ENCODE assay signal across 8 mouse cellular contexts in genomic region chr2:60284467-60284821, GRCm38 (mm10). TPM values are rescaled to one million over a fixed set of nuclear protein-coding genes. Genes with fewer than 3 reads are reported as not detected.
DNase-seq lines count a peak whose midpoint lies in the region; ATAC-seq lines count a peak whose summit lies in the region.

Gene Cd302, minus strand, starts transcription at chr2:60284488.

- H3K9ac ChIP-seq in intestine, embryonic 16.5 days (ENCODE audit: low read depth, low read length), result peak within 1 kb of the TSS; percentile 71
- peak within 1 kb of the TSS; percentile 61 for H3K9ac ChIP-seq in midbrain, embryonic 14.5 days (replicated peaks; ENCODE audit: low read length)

- no peaks in the 10 kb centered on the region for H3K36me3 ChIP-seq in intestine, embryonic 16.5 days (ENCODE audit: control insufficient read depth, insufficient read depth, low read length)
- no peaks in the 10 kb centered on the region for H3K36me3 ChIP-seq in midbrain, embryonic 14.5 days (ENCODE audit: control insufficient read depth, insufficient read depth, low read length)

- H3K4me1 ChIP-seq in intestine, embryonic 16.5 days (ENCODE audit: control insufficient read depth, insufficient read depth, low read length), result 0 out of 2 replicates have a peak, but pooled peaks cover 2% of the 10 kb centered on the region
- peaks cover 13% of the 10 kb centered on the region for H3K4me1 ChIP-seq in midbrain, embryonic 14.5 days (ENCODE audit: control insufficient read depth, insufficient read depth, low read length)

- no peaks in the 10 kb centered on the region for H3K27me3 ChIP-seq in intestine, embryonic 16.5 days (replicated peaks; ENCODE audit: control insufficient read depth, insufficient read depth, low read length)
- peaks cover 17% of the 10 kb centered on the region for H3K27me3 ChIP-seq in midbrain, embryonic 14.5 days (ENCODE audit: control insufficient read depth, insufficient read depth, low read length)

- DNase-seq in heart, adult 18-20 months, result no peak
- DNase-seq in heart, adult 11 months, result no peak
- DNase-seq in urinary bladder, adult 2 months (ENCODE audit: low spot score), result no peak
- no peak for DNase-seq in urinary bladder, postnatal 4 days (ENCODE audit: low spot score in 2 of 2)
- peak; percentile 6 for DNase-seq in midbrain, embryonic 14.5 days
- no peak for DNase-seq in ovary, postnatal 10 days (ENCODE audit: low spot score)

- peak; percentile 49 for ATAC-seq in intestine, embryonic 16.5 days
- no peak for ATAC-seq in midbrain, embryonic 14.5 days (ENCODE audit: low FRiP score, low TSS enrichment)
- ATAC-seq in erythroid progenitor cell, adult 5-6 weeks (replicated peaks; ENCODE audit: low FRiP score, poor library complexity, severe bottlenecking), result no peak

- peak within 1 kb of the TSS; percentile 95 for H3K4me2 ChIP-seq in intestine, embryonic 16.5 days (ENCODE audit: low read depth, low read length)
- H3K4me2 ChIP-seq in midbrain, embryonic 14.5 days (ENCODE audit: low read length), result peak within 1 kb of the TSS; percentile 91

- 0 out of 2 replicates have a peak, but pooled peaks cover 3% of the 10 kb centered on the region for H3K9me3 ChIP-seq in intestine, embryonic 16.5 days (ENCODE audit: control insufficient read depth, low read length)
- no peaks in the 10 kb centered on the region for H3K9me3 ChIP-seq in midbrain, embryonic 14.5 days (ENCODE audit: control insufficient read depth, low read length)

- H3K27ac ChIP-seq in intestine, embryonic 16.5 days (ENCODE audit: low read length), result peak within 1 kb of the TSS; percentile 70
- no peak within 1 kb of the TSS for H3K27ac ChIP-seq in midbrain, embryonic 14.5 days (replicated peaks; ENCODE audit: low read depth, low read length)

- WGBS in intestine, embryonic 16.5 days, result 41% methylated on average over 4 of the region's 4 CpGs
- WGBS in midbrain, embryonic 14.5 days, result 68% methylated on average over 4 of the region's 4 CpGs

- peak within 1 kb of the TSS; percentile 57 for H3K4me3 ChIP-seq in intestine, embryonic 16.5 days (ENCODE audit: low read length)
- peak within 1 kb of the TSS; percentile 43 for H3K4me3 ChIP-seq in midbrain, embryonic 14.5 days (replicated peaks; ENCODE audit: low read depth, low read length)

RNA-seq across cellular contexts. Expression of gene Cd302, which starts in this region (rescaled TPM):
- 10 to 100 TPM; 10.0 to 12.5 TPM for total RNA-seq in heart, adult 18-20 months (2021)
- 69.2 and 71.6 TPM in 2 replicates for polyA plus RNA-seq in urinary bladder, adult 2 months (2012; rRNA removed)
- 39.5 and 41.2 TPM in 2 replicates for polyA plus RNA-seq in intestine, embryonic 16.5 days (2015; fragmentation: Nextera tagmentation; extraction: Ambion mirVana)
- 7.7 and 14.6 TPM in 2 replicates for polyA plus RNA-seq in midbrain, embryonic 14.5 days (2014; fragmentation: Nextera tagmentation; extraction: Ambion mirVana)
- total RNA-seq in erythroid progenitor cell, adult 5-6 weeks (2015; ENCODE audit: low replicate concordance), result 15.5 and 37.7 TPM in 2 replicates
- total RNA-seq in erythroid progenitor cell, adult 5-6 weeks (2017; ENCODE audit: low replicate concordance), result 0.98 and 2.4 TPM in 2 replicates
